Mouse (Mus musculus): ENCODE measurements around the gene Xylb.

- TF ChIP-seq POLR2A (IDR thresholded peaks at IDR 0.05; ENCODE audit: low read depth, low read length) (no peak), CTCF (IDR thresholded peaks at IDR 0.05; ENCODE audit: extremely low read depth, insufficient read depth, insufficient read length, insufficient replicate concordance) (no peak)
Measured at GRCm38 (mm10) chr9:119404090-119404489, 46.9 kb downstream of the Xylb start.
